In the genomic region with DNA sequence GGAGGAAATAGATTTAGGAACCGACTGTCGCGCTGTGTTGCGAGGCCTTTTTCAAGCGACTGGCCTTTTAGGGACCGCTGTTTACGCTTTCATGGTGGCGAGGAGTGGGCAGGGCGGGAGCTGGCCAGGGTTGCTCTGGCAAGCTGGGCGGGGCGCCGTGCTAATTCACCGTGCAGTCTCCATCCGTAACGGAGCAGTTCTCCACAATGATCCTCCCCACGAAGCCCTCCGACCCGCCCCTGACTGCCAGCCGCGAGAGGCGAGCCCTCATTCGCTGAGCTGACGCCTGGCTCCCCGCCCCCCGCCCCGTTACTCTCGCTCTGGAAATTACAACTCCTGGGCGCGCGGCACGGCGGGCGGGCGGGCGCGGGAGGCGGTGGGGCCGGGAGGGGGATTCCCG, we compare ENCODE assay signal across 8 mouse cellular contexts. TPM values are rescaled to one million over a fixed set of nuclear protein-coding genes. Genes with fewer than 3 reads are reported as not detected.
A peak's percentile ranks its signal among the peaks of the same experiment; 100 is the strongest.
DNase-seq lines count a peak whose midpoint lies in the region; ATAC-seq and TF ChIP-seq lines count a peak whose summit lies in the region.

A gene (plus strand): TSS at position 385 of the 400 bp plus-strand sequence.

- WGBS in heart, embryonic 10.5 days = 1% methylated on average over 39 of the region's 39 CpGs
- WGBS in forebrain, embryonic 10.5 days = under 1% methylated on average over 39 of the region's 39 CpGs
- 1% methylated on average over 34 of the region's 39 CpGs for WGBS in intestine, postnatal 0 days
- WGBS in liver, embryonic 11.5 days = under 1% methylated on average over 37 of the region's 39 CpGs

- peak within 1 kb of the TSS; percentile 60 for H3K27ac ChIP-seq in heart, embryonic 10.5 days
- H3K27ac ChIP-seq in forebrain, embryonic 10.5 days = peak within 1 kb of the TSS; percentile 72
- no peak within 1 kb of the TSS for H3K27ac ChIP-seq in intestine, postnatal 0 days (ENCODE audit: low read depth, low read length)
- H3K27ac ChIP-seq in liver, embryonic 11.5 days (ENCODE audit: low read depth, low read length) = no peak within 1 kb of the TSS

- no peaks in the 10 kb centered on the region for H3K36me3 ChIP-seq in heart, embryonic 10.5 days
- H3K36me3 ChIP-seq in forebrain, embryonic 10.5 days (replicated peaks) = no peaks in the 10 kb centered on the region
- H3K36me3 ChIP-seq in intestine, postnatal 0 days (ENCODE audit: control insufficient read depth, insufficient read depth) = no peaks in the 10 kb centered on the region
- H3K36me3 ChIP-seq in liver, embryonic 11.5 days (ENCODE audit: control insufficient read depth, insufficient read depth, low read length) = no peaks in the 10 kb centered on the region

- H3K9ac ChIP-seq in intestine, postnatal 0 days (ENCODE audit: low read depth, low read length) = no peak within 1 kb of the TSS
- no peak within 1 kb of the TSS for H3K9ac ChIP-seq in liver, embryonic 11.5 days (ENCODE audit: low read depth, low read length)

- ATAC-seq in intestine, postnatal 0 days = peak; percentile 57
- peak; percentile 40; the same call in 1 of the 2 replicates for ATAC-seq in liver, embryonic 11.5 days (replicated peaks; ENCODE audit: low FRiP score)

- DNase-seq in heart, embryonic 10.5 days (ENCODE audit: low spot score) = peak; percentile 92
- DNase-seq in heart, adult 11 months = no peak
- DNase-seq in brain, embryonic 14.5 days (ENCODE audit: low read depth) = peak; percentile 97
- DNase-seq in forebrain, embryonic 10.5 days (ENCODE audit: extremely low spot score, low spot score) = peak; percentile 81
- DNase-seq in liver, embryonic 11.5 days (ENCODE audit: low spot score) = peak; percentile 56
- DNase-seq in ovary, postnatal 36 days (ENCODE audit: low spot score) = peak; percentile 48
- no peak for DNase-seq in urinary bladder, adult 18-20 months (ENCODE audit: low spot score in 2 of 2)

- no peaks in the 10 kb centered on the region for H3K9me3 ChIP-seq in heart, embryonic 10.5 days
- H3K9me3 ChIP-seq in forebrain, embryonic 10.5 days = no peaks in the 10 kb centered on the region
- H3K9me3 ChIP-seq in intestine, postnatal 0 days (ENCODE audit: control insufficient read depth) = no peaks in the 10 kb centered on the region
- H3K9me3 ChIP-seq in liver, embryonic 11.5 days (ENCODE audit: control insufficient read depth, low read length) = no peaks in the 10 kb centered on the region

- peak; percentile 65; the same call in 1 of the 2 replicates for TF ChIP-seq POLR2A in brain, embryonic 14.5 days (IDR thresholded peaks at IDR 0.05; ENCODE audit: borderline replicate concordance, extremely low read depth, insufficient read depth, insufficient read length, poor library complexity, severe bottlenecking)

- H3K4me2 ChIP-seq in intestine, postnatal 0 days (replicated peaks; ENCODE audit: low read depth) = peak within 1 kb of the TSS; percentile 91
- peak within 1 kb of the TSS; percentile 96 for H3K4me2 ChIP-seq in liver, embryonic 11.5 days

- TF ChIP-seq CTCF in brain, embryonic 14.5 days (IDR thresholded peaks at IDR 0.05; ENCODE audit: borderline replicate concordance, extremely low read depth, insufficient read depth, insufficient read length) = no peak
- no peak for TF ChIP-seq CTCF in intestine, postnatal 0 days (IDR thresholded peaks at IDR 0.05; ENCODE audit: low read depth)

- peak within 1 kb of the TSS; percentile 72 for H3K4me3 ChIP-seq in heart, embryonic 10.5 days
- peak within 1 kb of the TSS; percentile 71 for H3K4me3 ChIP-seq in forebrain, embryonic 10.5 days
- peak within 1 kb of the TSS; percentile 48 for H3K4me3 ChIP-seq in intestine, postnatal 0 days (ENCODE audit: low read depth, low read length)
- peak within 1 kb of the TSS; percentile 62 for H3K4me3 ChIP-seq in liver, embryonic 11.5 days (ENCODE audit: low read depth, low read length)

- H3K27me3 ChIP-seq in heart, embryonic 10.5 days (ENCODE audit: insufficient read depth, poor library complexity, severe bottlenecking) = peaks cover 71% of the 10 kb centered on the region
- peaks cover 83% of the 10 kb centered on the region for H3K27me3 ChIP-seq in forebrain, embryonic 10.5 days (ENCODE audit: poor library complexity, severe bottlenecking)
- H3K27me3 ChIP-seq in intestine, postnatal 0 days (replicated peaks; ENCODE audit: control insufficient read depth, insufficient read depth, low read length) = peaks cover 51% of the 10 kb centered on the region
- peaks cover 70% of the 10 kb centered on the region for H3K27me3 ChIP-seq in liver, embryonic 11.5 days (replicated peaks; ENCODE audit: control insufficient read depth, insufficient read depth, low read length)

- peaks cover 36% of the 10 kb centered on the region for H3K4me1 ChIP-seq in heart, embryonic 10.5 days
- peaks cover 37% of the 10 kb centered on the region for H3K4me1 ChIP-seq in forebrain, embryonic 10.5 days
- H3K4me1 ChIP-seq in intestine, postnatal 0 days (replicated peaks; ENCODE audit: control insufficient read depth, insufficient read depth, low read length) = peaks cover 9% of the 10 kb centered on the region; the same call in 1 of the 2 replicates
- H3K4me1 ChIP-seq in liver, embryonic 11.5 days (replicated peaks; ENCODE audit: control insufficient read depth, insufficient read depth, low read length) = peaks cover 15% of the 10 kb centered on the region

RNA-seq across cellular contexts. Expression of the gene that starts here (rescaled TPM):
- polyA plus RNA-seq in heart, embryonic 10.5 days (2016; fragmentation: Nextera tagmentation; extraction: Ambion mirVana) = 0.05 and 0.10 TPM in 2 replicates
- 41.7 and 81.6 TPM in 2 replicates for polyA plus RNA-seq in brain, embryonic 14.5 days (2012; rRNA removed)
- polyA plus RNA-seq in forebrain, embryonic 10.5 days (2016; fragmentation: Nextera tagmentation; extraction: Ambion mirVana) = 0.18 and 0.35 TPM in 2 replicates
- polyA plus RNA-seq in intestine, postnatal 0 days (2015; fragmentation: Nextera tagmentation; extraction: Ambion mirVana) = 0.23 and 0.29 TPM in 2 replicates
- polyA plus RNA-seq in liver, embryonic 11.5 days (2014; fragmentation: Nextera tagmentation; extraction: Ambion mirVana) = 0.05 TPM in 1 of 2 replicates, not detected in the other

Comparison
In these comparisons a context has a peak if more than half of its experiments do, and no peak if none do; other contexts are left out.
1. RNA of the gene that starts here (polyA plus RNA-seq): 41.7 to 81.6 TPM in brain, embryonic 14.5 days; 0.18 to 0.35 TPM in forebrain, embryonic 10.5 days, 0.23 to 0.29 TPM in intestine, postnatal 0 days, 0.05 to 0.10 TPM in heart, embryonic 10.5 days and 0.05 TPM in liver, embryonic 11.5 days; every median in the first group is over 10 times any median in the second.
2. Peak in DNase-seq, H3K4me3 ChIP-seq and H3K27ac ChIP-seq in heart, embryonic 10.5 days; RNA of the gene not detected or under 1 TPM.
3. Peak in DNase-seq, H3K4me3 ChIP-seq and H3K27ac ChIP-seq in forebrain, embryonic 10.5 days; RNA of the gene not detected or under 1 TPM.
4. Peak in ATAC-seq, H3K4me3 ChIP-seq and H3K4me2 ChIP-seq in intestine, postnatal 0 days; RNA of the gene not detected or under 1 TPM.
5. Peak in DNase-seq, ATAC-seq, H3K4me3 ChIP-seq and H3K4me2 ChIP-seq in liver, embryonic 11.5 days; RNA of the gene not detected or under 1 TPM.
6. DNase-seq: peak in brain, embryonic 14.5 days (single experiment) and ovary, postnatal 36 days (single experiment); none in heart, adult 11 months (single experiment) and urinary bladder, adult 18-20 months (0 of 2).
7. Peak in every context shown above with its lines, with median percentiles within 50 percentile points of each other: H3K4me3 ChIP-seq.